Mouse (Mus musculus) myocyte (in vitro differentiated cells): Measurements from ENCODE around the gene Tmem63c.

ENCODE experiments used
- E2F4 ChIP-seq: IDR thresholded peaks from one replicate; pipeline ENCODE4 v1.6.1; 2011; ENCODE audit warnings: mild to moderate bottlenecking, control low read depth, moderate library complexity; ENCODE audit not compliant: insufficient read depth
- MAX ChIP-seq: IDR thresholded peaks from one replicate; pipeline ENCODE4 v1.6.1; 2011; ENCODE audit warnings: low read depth, mild to moderate bottlenecking, control low read depth
- MYOD1 ChIP-seq, 3 experiments: IDR thresholded peaks; one replicate each; pipeline ENCODE4 v1.6.1; 2011; ENCODE audit warnings: control low read depth in 2 of 3, low read depth in 2 of 3, mild to moderate bottlenecking in 2 of 3, moderate library complexity in 1 of 3; ENCODE audit not compliant: insufficient read length in 2 of 3, control insufficient read depth in 1 of 3
- POLR2A ChIP-seq: IDR thresholded peaks from one replicate; pipeline ENCODE4 v1.6.1; 2011; ENCODE audit warnings: low read depth, mild to moderate bottlenecking, control low read depth, moderate library complexity; ENCODE audit not compliant: insufficient read length
- POLR2AphosphoS2 ChIP-seq: IDR thresholded peaks from one replicate; pipeline ENCODE4 v1.6.1; 2011; ENCODE audit warnings: low read depth, control low read depth; ENCODE audit not compliant: insufficient read length
- TCF12 ChIP-seq: IDR thresholded peaks from one replicate; pipeline ENCODE4 v1.6.1; 2011; ENCODE audit warnings: mild to moderate bottlenecking, control low read depth; ENCODE audit not compliant: poor library complexity, insufficient read depth, severe bottlenecking
- USF1 ChIP-seq: IDR thresholded peaks from one replicate; pipeline ENCODE4 v1.6.1; 2011; ENCODE audit warnings: low read depth, mild to moderate bottlenecking, control low read depth, moderate library complexity

GRCm38 (mm10) chr12:87040166-87040565 is 19.0 kb downstream of the Tmem63c start:
- TF ChIP-seq POLR2AphosphoS2 (no peak), POLR2A (no peak), E2F4 (no peak), TCF12 (no peak), USF1 (no peak), MAX (no peak), MYOD1 (IDR thresholded peaks at IDR 0.05; ENCODE audit: control insufficient read depth in 1 of 3, insufficient read length in 2 of 3, low read depth in 2 of 3) (no peak)
